Mouse (Mus musculus) gastrocnemius, postnatal 14 days (tissue): ENCODE results near the gene C1qbp. TPM values are rescaled to one million over a fixed set of nuclear protein-coding genes. Genes with fewer than 3 reads are reported as not detected.
A peak's percentile ranks its signal among the peaks of the same experiment; 100 is the strongest.

ENCODE experiments used
- DNase-seq: peaks from one replicate; pipeline ENCODE4 v3.0.0; 2021; ENCODE audit warnings: mixed read lengths
- intact Hi-C: fragments of 180-260 bp; cut with DNase I; formaldehyde crosslinking; loops from one replicate; pipeline ENCODE4 v1.15.1; 2025; ENCODE audit warnings: low total_unique reads
- long read RNA-seq, 2 experiments: library from polyadenylated mRNA; stranded (forward); transcript quantifications; one replicate each; pipeline ENCODE4 v2.0.0; 2021
- total RNA-seq, 2 experiments: library from RNA; stranded (reverse); gene quantifications; 2 replicates each; pipeline ENCODE4 v1.2.3; 2021

The C1qbp gene
- total RNA-seq, result 100 to 1,000 TPM; 146 to 150 TPM
- long read RNA-seq, experiment 1, transcript C1qbp-201 (6 exons, 1,175 nt), result major isoform, 141 of 150 reads
- long read RNA-seq, experiment 1, partial matches to known transcripts, result 0 of 150 reads
- long read RNA-seq, experiment 1, other reads (novel, unspliced or antisense), result 9 of 150 reads
- long read RNA-seq, experiment 2, transcript C1qbp-201 (6 exons, 1,175 nt), result major isoform, 160 of 166 reads
- long read RNA-seq, experiment 2, partial matches to known transcripts, result 1 of 166 reads
- long read RNA-seq, experiment 2, other reads (novel, unspliced or antisense), result 5 of 166 reads

DNA sequence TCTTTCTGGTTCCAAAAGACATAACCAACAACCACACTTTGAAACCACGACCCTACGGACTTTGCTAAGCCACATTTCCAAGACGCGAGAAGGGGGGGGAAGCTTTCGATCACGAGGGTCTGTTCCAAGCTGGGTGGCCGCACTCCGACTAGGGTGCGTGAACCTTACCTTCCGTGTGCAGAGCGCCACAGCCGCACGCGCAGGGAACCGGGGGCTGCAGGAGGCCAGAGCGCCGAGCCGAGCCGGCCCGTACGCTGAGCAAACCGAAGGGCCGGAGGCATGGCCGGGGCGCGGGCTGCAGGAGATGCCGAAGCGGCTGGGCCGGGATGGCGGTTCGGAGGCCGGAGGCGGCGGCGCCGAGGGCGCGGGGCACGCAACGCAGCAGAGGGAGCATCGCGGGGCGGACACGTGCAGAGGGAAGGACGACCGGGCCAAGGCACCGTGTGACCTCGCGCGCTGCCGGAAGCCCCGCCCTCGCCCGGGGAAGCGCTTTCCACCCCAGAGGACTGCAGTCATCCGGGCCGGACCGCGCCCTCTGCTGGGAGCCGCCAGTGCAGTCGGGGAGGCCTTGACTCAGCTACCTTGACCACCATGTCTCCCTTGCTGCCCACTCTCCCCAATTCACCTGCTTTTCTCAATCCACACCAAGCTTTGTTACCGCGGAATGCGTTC, at the start of gene C1qbp:
C1qbp (minus strand) TSS at position 470 of the 672 bp plus-strand sequence.
- intact Hi-C loops, result loop anchor here (10.0 kb wide), 1 partner anchor 1232 kb away; the partner anchor contains the start of gene Med31

DNA sequence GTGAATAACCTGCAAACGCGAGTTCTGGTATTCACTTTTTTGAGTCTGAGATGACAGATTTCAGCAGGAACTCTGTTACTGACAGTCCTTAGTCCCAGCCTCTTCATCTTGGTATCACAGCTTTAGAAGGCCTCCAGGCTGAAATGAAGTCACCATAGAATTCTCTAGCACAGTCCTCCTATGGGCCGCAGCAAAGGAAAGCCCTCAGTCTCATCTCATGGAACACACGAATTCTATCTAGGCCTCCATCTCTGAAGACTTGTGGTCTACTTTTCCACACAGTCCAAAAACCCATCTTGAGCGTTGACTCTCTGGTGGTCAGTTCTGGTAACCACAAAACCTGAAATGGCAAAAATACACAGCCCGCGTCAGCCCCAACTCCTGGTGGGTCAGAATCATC, 49.2 kb upstream of the C1qbp start:
- no peak for DNase-seq
- intact Hi-C loops, result no loop called here

More for the DNA sequence above, at the start of gene C1qbp:
- DNase-seq, result peak; percentile 96

DNA sequence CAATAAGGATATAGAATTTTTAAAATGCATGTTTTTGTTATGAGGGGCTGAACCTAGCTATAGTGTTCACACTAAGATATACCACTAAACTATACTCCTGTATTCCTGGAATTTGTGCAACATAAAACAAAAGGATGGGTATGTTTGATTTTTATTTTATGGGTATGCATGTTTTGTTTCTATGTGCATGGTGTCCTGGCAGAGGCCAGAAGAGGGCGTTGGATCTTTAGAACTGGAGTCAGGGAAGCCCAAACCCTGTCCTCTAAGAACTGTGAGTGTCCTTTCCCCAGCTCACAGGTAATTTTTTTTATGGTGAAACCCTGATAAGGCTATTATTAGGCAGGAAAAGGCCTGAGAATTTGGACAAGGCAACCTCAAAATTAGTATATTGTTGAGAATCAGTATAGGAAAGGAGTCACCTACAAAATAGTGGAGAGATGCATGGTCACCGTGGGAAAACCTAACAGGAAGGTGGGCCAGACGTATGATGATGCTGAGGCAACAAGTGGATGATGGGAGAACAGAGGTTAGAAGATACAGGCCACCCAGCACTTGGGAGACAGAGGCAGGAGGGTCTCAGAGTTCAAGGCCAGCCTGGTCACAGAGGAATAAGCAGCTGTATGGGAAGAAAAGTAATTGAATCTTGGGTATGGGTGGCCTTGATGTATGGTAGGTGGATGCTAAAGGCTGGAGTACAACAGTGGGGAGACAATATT, 46.7 kb upstream of the C1qbp start:
- intact Hi-C loops, result no loop called here
- DNase-seq, result no peak

DNA sequence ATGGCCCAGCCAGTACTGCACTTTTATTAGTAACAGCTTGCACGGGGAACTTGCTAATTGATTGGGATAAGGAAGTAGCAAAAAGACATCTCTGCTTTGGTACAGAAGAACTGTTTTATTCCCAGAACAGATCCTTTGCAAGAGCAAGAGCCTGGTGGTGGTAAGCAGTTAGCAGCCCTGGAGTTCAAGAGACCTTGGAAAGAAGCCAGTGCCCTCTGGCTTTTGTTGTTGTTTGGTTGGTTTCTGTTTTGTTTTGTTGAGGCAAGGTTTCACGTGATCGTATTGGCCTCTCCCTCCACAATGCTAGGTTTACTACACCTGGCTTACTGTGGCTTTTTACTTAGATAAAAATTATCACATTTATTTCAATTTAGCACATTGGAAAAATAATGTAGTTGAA, 45.5 kb upstream of the C1qbp start:
- intact Hi-C loops, result no loop called here
- DNase-seq, result no peak

DNA sequence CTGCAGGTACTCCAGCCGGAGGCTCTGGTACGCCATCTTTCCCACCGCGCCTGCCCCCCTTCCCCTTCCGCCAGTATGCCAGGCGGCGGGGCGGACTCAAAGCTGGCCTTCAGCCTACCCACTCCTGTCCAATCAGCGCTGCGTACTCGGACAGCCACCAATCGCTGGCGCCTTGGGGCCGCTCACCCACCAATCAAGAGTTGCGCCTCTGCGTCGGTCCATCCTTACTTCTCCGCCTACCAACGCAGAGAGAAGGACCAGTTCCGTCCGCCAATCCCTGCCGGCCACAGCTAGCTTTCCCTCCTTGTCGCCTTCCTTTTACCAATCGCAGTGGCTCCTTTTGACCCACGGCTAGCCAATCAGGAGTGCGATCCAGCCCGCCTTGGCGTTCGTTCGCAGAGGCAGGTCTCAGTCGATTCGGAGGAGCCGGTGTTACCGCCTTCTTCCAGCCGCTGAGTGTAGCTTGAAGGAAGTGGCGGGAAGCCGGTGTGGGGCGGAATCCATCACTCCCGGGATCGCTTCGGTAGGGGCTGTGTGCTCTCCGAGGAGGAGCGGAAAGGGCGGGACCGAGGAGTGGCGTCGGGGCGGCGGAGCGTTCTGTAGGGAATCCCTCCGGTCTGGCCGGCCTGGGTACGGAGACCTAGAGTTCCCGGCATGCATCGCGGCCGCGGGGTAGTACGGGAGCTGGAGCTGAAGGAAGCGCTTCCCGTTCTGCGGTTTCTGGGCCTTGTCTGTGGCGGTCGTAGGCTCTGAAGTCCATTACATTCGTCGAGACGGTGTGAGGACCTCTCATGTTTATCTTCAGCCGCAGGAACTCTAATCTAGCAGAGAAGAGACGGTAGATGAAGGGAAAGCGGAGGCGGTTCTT, 36.6 kb upstream of the C1qbp start, which contains the start of the genes Mis12 and Derl2:
Mis12 (plus strand) TSS at position 411 of the 868 bp plus-strand sequence.
Derl2 (minus strand) TSS at position 641 of the 868 bp plus-strand sequence.
- peak; percentile 98 for DNase-seq
- intact Hi-C loops, result no loop called here

DNA sequence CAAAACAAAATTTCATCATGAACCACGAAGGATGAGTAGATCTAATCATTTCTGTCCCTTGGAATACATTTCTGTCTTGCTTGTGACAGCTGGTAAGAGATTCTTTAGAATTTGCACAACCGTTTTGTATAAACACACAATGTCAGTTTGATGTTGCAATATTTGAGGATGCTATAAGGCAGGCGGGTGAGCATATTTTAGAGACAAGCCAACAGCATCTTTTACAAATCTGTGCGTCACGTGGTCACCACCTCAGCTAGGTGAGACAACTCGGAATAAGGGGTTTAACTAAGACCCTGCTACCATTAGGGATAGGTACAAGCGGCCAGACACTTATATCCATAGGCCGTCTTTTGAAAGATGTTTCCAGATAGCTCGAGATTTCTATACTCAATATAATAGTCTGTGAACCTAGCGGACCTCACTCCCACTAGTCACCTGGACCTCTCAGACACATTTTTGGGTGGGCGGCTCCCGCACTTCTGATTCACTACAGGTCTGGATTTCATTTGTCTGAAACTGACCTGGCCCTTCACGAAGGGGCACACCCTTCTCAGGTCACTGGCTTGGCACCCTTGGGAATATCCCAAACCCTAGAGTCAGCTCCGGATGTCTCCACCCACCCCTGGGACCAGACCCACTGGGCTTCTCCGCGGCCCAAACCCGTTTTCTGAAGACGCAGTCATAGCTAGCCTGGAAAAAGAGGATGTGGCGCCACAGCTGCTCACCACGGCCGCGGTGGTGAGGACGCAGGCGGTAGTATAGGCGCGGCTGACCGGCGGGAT, 35.8 kb upstream of the C1qbp start:
- intact Hi-C loops, result no loop called here
- DNase-seq, result no peak

DNA sequence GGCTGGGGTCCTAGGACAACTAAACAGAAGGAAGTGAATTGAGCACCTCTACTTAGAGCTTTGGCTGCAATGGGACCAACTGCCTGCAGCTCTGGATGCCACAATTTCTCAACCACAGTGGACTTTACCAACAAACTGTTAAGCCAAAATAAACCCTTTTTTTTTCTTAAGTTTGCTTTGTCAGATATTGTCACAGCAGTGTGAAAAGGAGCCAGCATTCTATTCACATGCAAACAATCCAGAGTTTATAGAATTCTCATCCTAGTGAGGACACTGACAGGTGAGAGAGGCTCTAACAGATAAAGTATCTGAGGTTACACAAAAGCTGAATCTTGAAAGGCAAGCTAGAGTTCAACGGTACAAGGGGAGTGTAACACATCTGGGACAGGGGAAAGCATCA, 34.2 kb upstream of the C1qbp start:
- no peak for DNase-seq
- intact Hi-C loops, result no loop called here

DNA sequence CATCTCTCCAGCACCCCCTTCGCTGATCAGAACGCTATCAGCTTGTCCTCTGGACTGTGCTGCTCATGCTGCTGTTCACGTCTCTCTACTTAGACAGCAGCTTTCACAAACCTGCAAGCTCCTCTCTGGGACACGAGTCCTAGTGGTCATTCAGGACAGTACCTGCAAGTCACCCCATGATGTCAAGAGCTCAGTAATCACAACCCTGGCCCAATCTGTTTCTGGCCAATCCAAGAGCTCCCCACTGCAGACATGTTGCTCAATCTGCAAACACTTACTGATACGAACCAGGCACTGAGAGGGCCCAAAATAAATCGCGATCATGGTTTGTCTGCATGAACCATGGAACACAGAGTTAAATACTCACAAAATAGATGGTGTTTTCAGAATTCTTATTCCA, 29.9 kb upstream of the C1qbp start:
- intact Hi-C loops, result no loop called here
- no peak for DNase-seq

DNA sequence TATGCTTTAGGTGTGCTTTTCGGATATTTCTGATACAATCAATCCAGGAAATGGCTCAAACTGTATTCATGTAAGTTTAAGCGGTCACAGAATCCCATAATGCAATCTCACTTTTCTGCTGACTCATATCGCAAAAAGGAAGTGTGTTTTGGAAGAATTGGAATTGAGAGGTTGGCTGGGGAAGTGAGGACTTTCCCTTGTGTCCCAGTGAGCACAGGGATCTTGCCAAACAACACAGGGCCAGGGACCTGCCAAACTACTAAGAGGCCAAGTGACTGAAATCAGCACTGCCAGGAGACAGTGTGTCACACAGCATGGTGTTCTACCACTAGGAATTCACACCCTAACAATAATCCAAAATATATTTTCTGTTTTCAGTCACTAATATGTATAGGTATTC, 25.5 kb upstream of the C1qbp start:
- intact Hi-C loops, result no loop called here
- DNase-seq, result no peak

DNA sequence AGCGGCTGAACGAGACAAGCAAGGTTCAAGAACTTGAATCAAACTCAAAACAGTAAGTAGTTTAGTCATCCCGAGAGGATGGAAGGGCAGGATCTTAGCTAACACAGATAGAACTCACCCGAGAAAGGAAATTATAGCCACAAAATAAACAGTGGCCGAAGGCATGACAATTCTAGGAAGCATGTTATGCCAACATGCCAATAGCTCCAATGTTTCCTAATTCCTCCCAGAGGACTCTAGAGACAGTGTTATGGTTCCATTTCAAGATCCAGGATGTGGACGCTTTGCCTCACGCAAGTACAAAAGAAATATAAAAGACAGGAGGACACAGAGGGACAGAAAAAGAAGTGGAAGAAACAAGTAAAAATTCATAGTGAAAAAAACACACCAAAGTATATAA, 25.0 kb upstream of the C1qbp start:
- DNase-seq, result no peak
- intact Hi-C loops, result no loop called here

DNA sequence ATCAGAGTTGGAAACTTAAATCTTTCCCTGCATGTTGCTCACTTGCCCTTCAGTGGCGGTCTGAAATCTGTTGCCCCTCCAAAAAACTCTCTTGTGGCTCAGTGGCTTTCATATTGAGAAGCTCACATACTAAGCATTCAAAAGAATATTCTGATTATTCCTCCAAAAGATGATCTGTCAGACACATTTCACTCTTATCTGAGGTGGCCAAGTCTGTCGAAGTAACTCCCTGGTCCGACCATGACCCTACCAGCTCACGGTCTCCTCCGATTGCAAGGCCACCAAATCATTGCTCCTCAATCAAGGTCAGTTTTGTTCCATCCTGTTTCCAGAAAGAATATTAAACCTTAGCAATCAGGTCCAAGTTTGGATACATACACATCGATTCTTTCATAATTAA, 24.2 kb upstream of the C1qbp start:
- DNase-seq, result no peak
- intact Hi-C loops, result no loop called here

DNA sequence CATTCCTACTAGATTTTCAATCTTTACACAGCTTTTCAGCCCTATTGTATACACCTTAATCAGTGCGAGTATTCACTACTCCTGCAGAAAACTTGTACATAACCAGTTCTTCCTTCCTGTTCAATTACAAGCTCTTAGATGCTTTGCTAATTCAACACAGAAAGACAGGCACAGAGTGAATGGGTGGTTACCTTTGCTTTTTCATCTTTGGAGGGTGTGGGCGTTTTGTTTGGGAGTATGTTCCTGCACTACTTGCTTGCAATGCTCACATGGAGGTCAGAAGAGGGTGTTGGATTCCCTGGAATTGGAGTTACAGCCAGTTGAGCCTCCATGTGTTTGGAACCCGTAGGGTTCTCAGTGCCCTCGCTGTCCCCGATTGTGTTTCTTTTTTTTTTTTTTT, 22.2 kb upstream of the C1qbp start:
- intact Hi-C loops, result no loop called here
- DNase-seq, result no peak

DNA sequence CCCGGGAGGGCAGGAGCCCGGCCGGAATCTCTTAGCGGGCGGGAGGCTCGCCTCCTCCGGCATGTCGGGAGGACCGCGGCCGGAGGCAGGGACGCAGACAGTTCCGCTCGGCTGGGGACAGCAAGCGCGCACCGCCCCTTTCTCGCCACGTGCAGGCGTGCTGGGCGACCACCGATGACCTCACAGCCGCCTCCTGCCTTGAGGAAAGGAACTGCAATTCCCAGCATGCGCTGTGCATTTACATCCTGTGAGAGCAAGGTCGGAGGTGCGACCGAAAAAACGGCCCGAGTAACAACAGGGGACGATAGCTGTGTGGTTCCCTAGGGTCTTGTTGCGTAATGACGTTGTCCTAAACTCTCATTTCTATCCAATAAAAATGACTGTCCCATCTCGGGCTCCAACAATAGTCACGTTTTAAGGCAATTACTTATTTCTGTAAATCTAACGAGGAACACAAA, 21.5 kb upstream of the C1qbp start, which contains the start of gene Dhx33:
Dhx33 (minus strand) TSS at position 122 of the 458 bp plus-strand sequence.
- intact Hi-C loops, result no loop called here
- DNase-seq, result peak; percentile 96

DNA sequence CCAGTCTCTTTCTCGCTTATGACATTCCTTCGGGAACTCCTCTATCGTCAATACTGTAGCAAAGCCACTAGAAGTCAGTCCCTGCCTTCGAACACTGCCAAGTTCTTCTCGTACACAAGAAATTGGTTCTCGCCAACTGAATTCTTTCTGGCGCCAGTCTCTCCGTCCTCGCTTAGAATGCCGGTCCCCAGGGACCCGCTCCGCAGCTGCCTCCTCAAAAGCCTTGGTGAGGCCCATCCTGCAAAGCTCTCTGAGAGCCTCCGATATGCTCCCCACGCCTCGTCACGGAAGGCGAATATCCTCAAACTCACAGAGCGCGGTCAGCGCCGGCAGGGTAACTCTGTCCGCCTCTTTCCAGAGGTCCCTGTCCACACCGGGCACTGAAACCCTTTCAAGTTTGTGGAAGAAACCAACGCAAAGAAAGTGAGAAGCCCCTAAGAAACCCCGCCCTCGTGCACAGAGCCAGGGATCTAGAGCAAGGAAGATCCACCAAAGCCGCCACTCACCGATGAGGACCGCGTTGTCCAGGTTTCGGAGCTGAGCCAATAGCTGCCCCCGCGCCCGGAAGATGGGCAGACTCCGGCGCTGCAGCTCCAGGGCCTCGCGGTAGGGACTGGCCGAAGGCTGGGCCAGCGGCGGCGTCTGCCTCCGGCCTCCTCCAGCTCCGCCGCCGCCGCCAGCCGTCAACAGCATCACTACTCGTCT, 20.9 kb upstream of the C1qbp start:
- intact Hi-C loops, result no loop called here
- peak; percentile 25 for DNase-seq

DNA sequence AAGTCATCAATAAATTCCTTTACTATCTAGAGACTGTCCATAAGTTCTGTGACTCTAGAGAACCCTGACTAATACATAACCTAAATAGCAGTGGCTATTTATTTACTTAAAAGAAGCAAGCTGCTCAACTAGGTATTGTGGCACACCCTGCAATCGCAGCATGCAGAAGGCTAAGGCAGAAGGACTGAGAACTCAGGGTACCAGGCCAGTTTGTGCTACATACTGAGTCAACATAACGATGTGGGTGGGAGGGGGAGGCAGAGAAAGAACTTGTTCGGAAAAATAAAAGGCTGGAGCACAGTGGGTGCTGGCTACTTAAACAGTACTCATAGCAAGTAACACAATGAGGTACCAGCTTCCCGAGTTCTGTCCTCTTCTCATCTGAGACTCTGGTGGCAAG, 18.3 kb upstream of the C1qbp start:
- intact Hi-C loops, result no loop called here
- no peak for DNase-seq

DNA sequence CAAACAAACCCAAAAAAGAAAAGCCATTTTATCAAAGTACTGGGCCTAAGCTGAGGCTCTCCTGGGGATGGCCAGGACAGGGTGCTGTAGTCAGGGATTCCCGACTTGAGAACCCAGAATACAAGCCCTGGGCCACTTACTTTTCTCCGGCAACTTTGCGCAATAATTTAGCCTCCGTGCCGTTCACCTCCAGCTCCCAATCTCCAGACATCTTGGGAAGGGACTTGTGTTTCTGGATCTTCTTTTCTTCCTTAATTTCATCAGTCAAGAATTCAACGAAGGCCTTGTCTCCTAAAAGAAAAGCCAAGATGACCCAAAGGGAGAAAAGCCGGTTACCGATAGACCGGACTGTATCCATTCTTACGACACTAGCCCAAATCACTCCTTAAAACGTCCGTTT, 796 bp downstream of the C1qbp start:
- intact Hi-C loops, result loop anchor here (10.0 kb wide), 1 partner anchor 1233 kb away; the partner anchor contains the start of gene Med31
- DNase-seq, result no peak

DNA sequence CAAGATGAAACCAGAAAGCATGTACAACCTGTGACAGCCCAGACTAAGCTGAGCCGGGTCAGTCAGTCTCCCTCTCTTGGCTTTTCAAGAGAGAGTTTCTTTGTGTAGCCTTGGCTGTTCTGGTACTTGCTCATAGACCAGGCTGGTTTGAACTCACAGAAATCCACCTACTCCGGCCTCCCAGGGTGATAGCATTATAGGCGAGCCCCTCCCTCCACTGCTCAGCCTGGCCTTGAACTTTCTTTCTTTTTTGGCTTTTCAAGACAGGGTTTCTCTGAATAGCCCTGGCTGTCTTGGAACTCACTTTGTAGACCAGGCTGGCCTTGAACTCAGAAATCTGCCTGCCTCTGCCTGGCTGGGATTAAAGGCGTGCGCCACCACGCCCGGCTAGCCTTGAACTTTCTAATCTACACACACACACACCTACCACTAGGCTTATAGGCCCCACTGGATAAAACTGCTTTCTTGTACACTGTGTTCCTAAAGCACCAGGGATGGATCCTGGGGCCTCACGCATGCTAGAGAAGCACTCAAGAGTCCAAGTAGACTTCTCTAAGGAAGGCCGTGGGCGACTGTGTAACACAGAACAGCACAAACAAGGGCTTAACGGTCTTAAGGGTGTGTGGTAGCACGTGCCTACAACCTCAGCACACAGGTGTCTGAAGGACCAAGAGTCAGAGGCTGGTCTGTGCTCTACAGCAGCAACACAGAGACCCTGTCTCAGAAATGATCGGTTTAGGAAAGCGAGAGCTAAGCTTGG, 1.9 kb downstream of the C1qbp start:
- no peak for DNase-seq
- intact Hi-C loops, result loop anchor here (10.0 kb wide), 1 partner anchor 1234 kb away; the partner anchor contains the start of gene Med31
